Mouse (Mus musculus) neural tube, embryonic 11.5 days (tissue): ENCODE data around the gene Tmem229a. TPM values are rescaled to one million over a fixed set of nuclear protein-coding genes. Genes with fewer than 3 reads are reported as not detected.

Experiments
- ATAC-seq: fragments of 200-750 bp; cut with Nextera tagmentation; 2 replicates; pipeline ENCODE4 v1.8.0; 2017; ENCODE audit warnings: moderate number of reproducible peaks, mild to moderate bottlenecking, moderate TSS enrichment, moderate library complexity; ENCODE audit not compliant: insufficient read depth, low FRiP score, low TSS enrichment
- DNase-seq: peaks from one replicate; pipeline ENCODE4 v3.0.0-alpha.2; 2015; ENCODE audit warnings: low spot score
- H3K27ac ChIP-seq: fragments of 300-500 bp; sonication (generic); 2 replicates; pipeline ENCODE4 v1.5.1; 2014; ENCODE audit warnings: low read depth, mild to moderate bottlenecking, low read length
- H3K27me3 ChIP-seq: fragments of 300-500 bp; sonication (generic); 2 replicates; pipeline ENCODE4 v1.6.1; 2014; ENCODE audit warnings: mild to moderate bottlenecking, low read length, mixed read lengths; ENCODE audit not compliant: control insufficient read depth, insufficient read depth
- H3K36me3 ChIP-seq: fragments of 300-500 bp; sonication (generic); 2 replicates; pipeline ENCODE4 v1.6.1; 2014; ENCODE audit warnings: mild to moderate bottlenecking, low read length, moderate library complexity, mixed read lengths; ENCODE audit not compliant: control insufficient read depth, insufficient read depth
- H3K4me1 ChIP-seq: fragments of 300-500 bp; sonication (generic); 2 replicates; pipeline ENCODE4 v1.6.1; 2014; ENCODE audit warnings: low read length, mixed read lengths; ENCODE audit not compliant: control insufficient read depth, insufficient read depth
- H3K4me2 ChIP-seq: fragments of 300-500 bp; sonication (generic); 2 replicates; pipeline ENCODE4 v1.6.1; 2014; ENCODE audit warnings: low read depth, mild to moderate bottlenecking, moderate library complexity
- H3K4me3 ChIP-seq: fragments of 300-500 bp; sonication (generic); 2 replicates; pipeline ENCODE4 v1.5.1; 2014; ENCODE audit warnings: low read depth, low read length
- H3K9ac ChIP-seq: fragments of 300-500 bp; sonication (generic); 2 replicates; pipeline ENCODE4 v1.6.1; 2014; ENCODE audit warnings: mild to moderate bottlenecking, low read length
- H3K9me3 ChIP-seq: fragments of 300-500 bp; sonication (generic); 2 replicates; pipeline ENCODE4 v1.6.1; 2016; ENCODE audit warnings: low read length; ENCODE audit not compliant: control insufficient read depth
- WGBS: fragments of 180-500 bp; shearing (Covaris S2); extraction: QIAGEN DNeasy Blood & Tissue Kit; methylation state at CpG from one replicate; pipeline ENCODE4 v1.1.7; 2014; 5-methylcytosine and 5-hydroxymethylcytosine counted together
- polyA plus RNA-seq: library from polyadenylated mRNA; unstranded; fragments of >200 nt; fragmentation: Nextera tagmentation; extraction: Ambion mirVana; gene quantifications from 2 replicates; pipeline ENCODE4 v1.2.1, GENCODE M21; 2014

The Tmem229a gene
- polyA plus RNA-seq, 1 experiment from 2014 or later: 1.6 TPM

- no peak; the same call in 1 of the 2 replicates for ATAC-seq
- Histone ChIP-seq H3K9me3 (no peaks in the 10 kb centered on the region), H3K27me3 (peaks cover 3% of the 10 kb centered on the region; the same call in 1 of the 2 replicates), H3K9ac (peak overlapping the region; percentile 70), H3K4me1 (no peaks in the 10 kb centered on the region), H3K36me3 (no peaks in the 10 kb centered on the region), H3K27ac (no peak overlapping the region), H3K4me3 (peak overlapping the region; percentile 60), H3K4me2 (peak overlapping the region; percentile 89)
- 0% methylated on average over 2 of the region's 5 CpGs for WGBS
- no peak for DNase-seq
Measured at GRCm38 (mm10) chr6:24956586-24956973, 483 bp upstream of the Tmem229a start.

- no peaks in the 10 kb centered on the region for H3K36me3 ChIP-seq
Measured at GRCm38 (mm10) chr6:24955131-24955945, 759 bp downstream of the Tmem229a start.

GRCm38 (mm10) chr6:24954126-24954525 lies 2.0 kb downstream of the Tmem229a start:
- 75% methylated on average over 5 of the region's 5 CpGs for WGBS
- DNase-seq (no peak), ATAC-seq (no peak)
- no peak overlapping the region for H3K27ac ChIP-seq
- no peaks in the 10 kb centered on the region for H3K4me1 ChIP-seq
- peaks cover 3% of the 10 kb centered on the region; the same call in 1 of the 2 replicates for H3K27me3 ChIP-seq
- H3K9me3 ChIP-seq: no peaks in the 10 kb centered on the region
- H3K9ac ChIP-seq: no peak overlapping the region
- H3K36me3 ChIP-seq: no peaks in the 10 kb centered on the region
- H3K4me2 ChIP-seq: no peak overlapping the region
- H3K4me3 ChIP-seq: no peak overlapping the region

More at GRCm38 (mm10) chr6:24955131-24955945, 759 bp downstream of the Tmem229a start:
- under 1% methylated on average over 68 of the region's 91 CpGs for WGBS
- peak overlapping the region; percentile 60 for H3K4me3 ChIP-seq
- H3K27ac ChIP-seq: peak overlapping the region; percentile 50; the same call in 1 of the 2 replicates
- H3K9me3 ChIP-seq: no peaks in the 10 kb centered on the region
- peak overlapping the region; percentile 70 for H3K9ac ChIP-seq
- peak overlapping the region; percentile 89 for H3K4me2 ChIP-seq
- H3K27me3 ChIP-seq: peaks cover 3% of the 10 kb centered on the region; the same call in 1 of the 2 replicates
- DNase-seq (peak; percentile 84), ATAC-seq (peak; percentile 78)
- no peaks in the 10 kb centered on the region for H3K4me1 ChIP-seq

- no peaks in the 10 kb centered on the region for H3K4me1 ChIP-seq
- DNase-seq (no peak), ATAC-seq (no peak)
- no peak overlapping the region for H3K27ac ChIP-seq
- H3K9ac ChIP-seq: no peak overlapping the region
- H3K4me3 ChIP-seq: no peak overlapping the region
- peaks cover 3% of the 10 kb centered on the region; the same call in 1 of the 2 replicates for H3K27me3 ChIP-seq
- no peaks in the 10 kb centered on the region for H3K36me3 ChIP-seq
- H3K4me2 ChIP-seq: no peak overlapping the region
- no peaks in the 10 kb centered on the region for H3K9me3 ChIP-seq
- WGBS: 88% methylated on average over 5 of the region's 5 CpGs
Measured at GRCm38 (mm10) chr6:24952341-24952740, 3.8 kb downstream of the Tmem229a start.

- Histone ChIP-seq H3K27me3 (peaks cover 3% of the 10 kb centered on the region; the same call in 1 of the 2 replicates), H3K4me3 (no peak overlapping the region), H3K36me3 (no peaks in the 10 kb centered on the region), H3K4me1 (no peaks in the 10 kb centered on the region), H3K27ac (no peak overlapping the region), H3K9ac (no peak overlapping the region), H3K4me2 (no peak overlapping the region), H3K9me3 (no peaks in the 10 kb centered on the region)
- DNase-seq (no peak), ATAC-seq (no peak)
- 90% methylated on average over 2 of the region's 2 CpGs for WGBS
Measured at GRCm38 (mm10) chr6:24950669-24951068, 5.4 kb downstream of the Tmem229a start.

GRCm38 (mm10) chr6:24925076-24925785 lies 30.9 kb downstream of the Tmem229a start:
- ATAC-seq (no peak), DNase-seq (no peak)
- Histone ChIP-seq H3K9ac (no peak overlapping the region), H3K4me3 (no peak overlapping the region), H3K36me3 (no peaks in the 10 kb centered on the region), H3K4me1 (no peaks in the 10 kb centered on the region), H3K27ac (no peak overlapping the region), H3K4me2 (no peak overlapping the region), H3K27me3 (no peaks in the 10 kb centered on the region), H3K9me3 (no peaks in the 10 kb centered on the region)
- 90% methylated on average over 11 of the region's 11 CpGs for WGBS

GRCm38 (mm10) chr6:24913591-24913990 lies 42.5 kb downstream of the Tmem229a start:
- Histone ChIP-seq H3K4me1 (no peaks in the 10 kb centered on the region), H3K4me2 (no peak overlapping the region), H3K36me3 (no peaks in the 10 kb centered on the region), H3K9ac (no peak overlapping the region), H3K27me3 (no peaks in the 10 kb centered on the region), H3K9me3 (no peaks in the 10 kb centered on the region), H3K27ac (no peak overlapping the region), H3K4me3 (no peak overlapping the region)
- WGBS: 96% methylated on average over 2 of the region's 2 CpGs
- ATAC-seq (no peak), DNase-seq (no peak)

- Histone ChIP-seq H3K4me3 (no peak overlapping the region), H3K36me3 (no peaks in the 10 kb centered on the region), H3K4me2 (no peak overlapping the region), H3K27ac (no peak overlapping the region), H3K9ac (no peak overlapping the region), H3K27me3 (no peaks in the 10 kb centered on the region), H3K4me1 (no peaks in the 10 kb centered on the region), H3K9me3 (no peaks in the 10 kb centered on the region)
- no peak for ATAC-seq
- no peak for DNase-seq
Measured at GRCm38 (mm10) chr6:24910728-24911105, 45.4 kb downstream of the Tmem229a start.
